Mouse (Mus musculus) intestine, embryonic 16.5 days (tissue): ENCODE results near the gene Inpp5d. TPM values are rescaled to one million over a fixed set of nuclear protein-coding genes. Genes with fewer than 3 reads are reported as not detected.

ENCODE experiments used
- ATAC-seq: fragments of 200-750 bp; cut with Nextera tagmentation; 2 replicates; pipeline ENCODE4 v1.8.0; 2017; ENCODE audit warnings: moderate TSS enrichment, moderate library complexity
- H3K27ac ChIP-seq: fragments of 300-500 bp; sonication (generic); 2 replicates; pipeline ENCODE4 v1.5.1; 2014; ENCODE audit warnings: mild to moderate bottlenecking, low read length
- H3K27me3 ChIP-seq: fragments of 300-500 bp; sonication (generic); replicated peaks from 2 replicates; pipeline ENCODE4 v1.6.1; 2014; ENCODE audit warnings: low read length, control low read depth, mixed read lengths; ENCODE audit not compliant: control insufficient read depth, insufficient read depth
- H3K36me3 ChIP-seq: fragments of 300-500 bp; sonication (generic); 2 replicates; pipeline ENCODE4 v1.6.1; 2014; ENCODE audit warnings: low read length, control low read depth; ENCODE audit not compliant: control insufficient read depth, insufficient read depth
- H3K4me1 ChIP-seq: fragments of 300-500 bp; sonication (generic); 2 replicates; pipeline ENCODE4 v1.6.1; 2014; ENCODE audit warnings: low read length, control low read depth, mixed read lengths; ENCODE audit not compliant: control insufficient read depth, insufficient read depth
- H3K4me2 ChIP-seq: fragments of 300-500 bp; sonication (generic); 2 replicates; pipeline ENCODE4 v1.6.1; 2014; ENCODE audit warnings: low read depth, low read length, control low read depth
- H3K4me3 ChIP-seq: fragments of 300-500 bp; sonication (generic); 2 replicates; pipeline ENCODE4 v1.5.1; 2014; ENCODE audit warnings: mild to moderate bottlenecking, low read length
- H3K9ac ChIP-seq: fragments of 300-500 bp; sonication (generic); 2 replicates; pipeline ENCODE4 v1.6.1; 2014; ENCODE audit warnings: low read depth, low read length
- H3K9me3 ChIP-seq: fragments of 300-500 bp; sonication (generic); 2 replicates; pipeline ENCODE4 v1.6.1; 2016; ENCODE audit warnings: low read length, control low read depth; ENCODE audit not compliant: control insufficient read depth
- WGBS: fragments of 180-500 bp; shearing (Covaris S2); extraction: QIAGEN DNeasy Blood & Tissue Kit; methylation state at CpG from one replicate; pipeline ENCODE4 v1.1.7; 2014; 5-methylcytosine and 5-hydroxymethylcytosine counted together
- polyA plus RNA-seq: library from polyadenylated mRNA; unstranded; fragments of >200 nt; fragmentation: Nextera tagmentation; extraction: Ambion mirVana; gene quantifications from 2 replicates; pipeline ENCODE4 v1.2.1, GENCODE M21; 2015

Inpp5d gene
- polyA plus RNA-seq, result 3.4 and 5.3 TPM in 2 replicates

DNA sequence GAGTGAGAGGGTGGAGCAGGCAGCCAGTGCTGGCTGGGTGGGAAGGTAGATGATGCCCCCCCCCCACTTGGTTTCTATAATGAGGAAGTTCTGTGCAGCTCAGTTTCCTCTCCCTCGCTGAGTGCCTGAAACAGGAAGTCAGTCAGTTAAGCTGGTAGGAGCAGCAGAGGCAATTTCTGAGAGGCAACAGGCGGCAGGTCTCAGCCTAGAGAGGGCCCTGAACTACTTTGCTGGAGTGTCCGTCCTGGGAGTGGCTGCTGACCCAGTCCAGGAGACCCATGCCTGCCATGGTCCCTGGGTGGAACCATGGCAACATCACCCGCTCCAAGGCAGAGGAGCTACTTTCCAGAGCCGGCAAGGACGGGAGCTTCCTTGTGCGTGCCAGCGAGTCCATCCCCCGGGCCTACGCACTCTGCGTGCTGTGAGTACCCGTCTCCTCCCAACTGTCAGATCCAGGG lies at the start of gene Inpp5d:
Gene Inpp5d, plus strand, starts transcription at position 102 of the 458 bp plus-strand sequence.
- H3K27me3 ChIP-seq, result no peaks in the 10 kb centered on the region
- H3K4me2 ChIP-seq, result 0 out of 2 replicates have a peak within 1 kb of the TSS, but pooled peaks have one; percentile 30
- H3K4me1 ChIP-seq, result no peaks in the 10 kb centered on the region
- H3K9me3 ChIP-seq, result no peaks in the 10 kb centered on the region
- WGBS, result 74% methylated on average over 12 of the region's 12 CpGs
- H3K9ac ChIP-seq, result peak within 1 kb of the TSS; percentile 51
- no peak; the same call in 1 of the 2 replicates for ATAC-seq
- peak within 1 kb of the TSS; percentile 34 for H3K4me3 ChIP-seq
- no peaks in the 10 kb centered on the region for H3K36me3 ChIP-seq
- H3K27ac ChIP-seq, result no peak within 1 kb of the TSS; the same call in 1 of the 2 replicates

DNA sequence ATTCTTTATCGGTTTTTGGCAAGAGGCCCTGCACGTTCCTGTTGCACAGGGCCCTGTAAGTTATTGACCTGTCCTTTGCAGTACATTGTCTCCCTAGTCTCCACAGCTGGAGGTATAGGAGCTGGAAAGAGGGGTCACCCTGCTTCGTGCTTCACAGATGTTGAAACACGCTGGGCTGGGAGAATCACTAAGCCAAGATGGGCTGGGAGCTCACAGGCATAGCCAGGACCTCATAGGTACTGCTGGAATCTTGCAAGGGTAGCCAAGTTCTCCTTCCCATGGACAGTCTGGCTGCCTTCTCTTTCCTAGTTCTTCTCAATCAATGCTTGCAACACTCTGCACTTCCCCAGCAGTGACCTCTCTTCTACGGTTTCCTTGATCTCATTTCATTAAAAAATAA lies 46.9 kb upstream of the Inpp5d start:
- Histone ChIP-seq H3K9ac (peak overlapping the region; percentile 64), H3K27me3 (no peaks in the 10 kb centered on the region), H3K27ac (peak overlapping the region; percentile 91), H3K4me3 (peak overlapping the region; percentile 51), H3K4me1 (peaks cover 5% of the 10 kb centered on the region), H3K4me2 (peak overlapping the region; percentile 50), H3K36me3 (no peaks in the 10 kb centered on the region), H3K9me3 (no peaks in the 10 kb centered on the region)
- peak; percentile 17; the same call in 1 of the 2 replicates for ATAC-seq
- 57% methylated on average over 5 of the region's 5 CpGs for WGBS

DNA sequence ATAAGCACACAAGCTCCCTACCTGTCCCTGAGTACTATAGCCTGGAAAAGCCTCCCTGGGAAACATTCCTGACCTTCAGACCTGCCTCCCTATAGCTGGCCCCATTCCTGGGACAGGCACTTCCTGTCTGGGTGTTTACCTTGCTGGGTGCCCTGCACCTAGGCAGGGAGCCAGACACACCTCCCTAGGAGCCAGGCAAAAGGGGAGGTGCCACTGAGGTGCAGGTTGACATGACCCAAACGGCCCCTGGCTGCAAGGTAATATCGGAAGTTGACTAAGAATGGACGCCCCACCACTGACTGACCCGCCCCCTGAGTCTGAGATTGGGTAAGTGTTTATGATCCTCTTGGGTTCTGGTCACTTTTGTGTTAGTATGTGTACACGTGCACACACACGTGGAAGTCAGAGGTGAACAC lies 46.3 kb upstream of the Inpp5d start, which contains the start of gene Ngef:
Gene Ngef, minus strand, starts transcription at position 71 of the 416 bp plus-strand sequence.
- Histone ChIP-seq H3K9ac (peak within 1 kb of the TSS; percentile 64), H3K27me3 (no peaks in the 10 kb centered on the region), H3K4me1 (peaks cover 5% of the 10 kb centered on the region), H3K27ac (peak within 1 kb of the TSS; percentile 94), H3K4me2 (peak within 1 kb of the TSS; percentile 51), H3K9me3 (no peaks in the 10 kb centered on the region), H3K4me3 (peak within 1 kb of the TSS; percentile 51), H3K36me3 (no peaks in the 10 kb centered on the region)
- peak; percentile 96 for ATAC-seq
- WGBS, result 43% methylated on average over 6 of the region's 6 CpGs

DNA sequence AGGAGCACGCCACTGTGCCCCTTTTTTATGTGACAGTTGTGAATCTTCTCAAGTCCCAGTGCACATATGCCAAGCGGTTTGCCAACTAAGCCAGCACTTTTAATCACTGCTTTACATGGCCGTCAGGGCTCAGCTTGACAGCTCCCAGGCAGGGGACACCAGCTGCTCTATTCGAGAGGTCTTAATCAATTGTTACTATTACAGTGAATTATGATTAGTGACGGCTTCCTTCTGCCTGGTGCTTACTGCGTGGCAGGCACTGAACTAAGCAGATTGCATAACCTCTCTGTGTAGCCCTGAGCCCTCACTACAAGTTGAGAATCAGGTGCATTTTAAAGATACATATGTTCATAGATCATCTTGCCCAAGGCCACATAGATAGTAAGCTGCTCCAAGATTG lies 45.8 kb upstream of the Inpp5d start:
- peak overlapping the region; percentile 94 for H3K27ac ChIP-seq
- 31% methylated on average over 6 of the region's 6 CpGs for WGBS
- ATAC-seq, result peak; percentile 30
- no peaks in the 10 kb centered on the region for H3K36me3 ChIP-seq
- H3K9ac ChIP-seq, result peak overlapping the region; percentile 49; the same call in 1 of the 2 replicates
- peak overlapping the region; percentile 51 for H3K4me2 ChIP-seq
- H3K4me1 ChIP-seq, result peaks cover 5% of the 10 kb centered on the region
- no peaks in the 10 kb centered on the region for H3K9me3 ChIP-seq
- peak overlapping the region; percentile 51 for H3K4me3 ChIP-seq
- no peaks in the 10 kb centered on the region for H3K27me3 ChIP-seq

DNA sequence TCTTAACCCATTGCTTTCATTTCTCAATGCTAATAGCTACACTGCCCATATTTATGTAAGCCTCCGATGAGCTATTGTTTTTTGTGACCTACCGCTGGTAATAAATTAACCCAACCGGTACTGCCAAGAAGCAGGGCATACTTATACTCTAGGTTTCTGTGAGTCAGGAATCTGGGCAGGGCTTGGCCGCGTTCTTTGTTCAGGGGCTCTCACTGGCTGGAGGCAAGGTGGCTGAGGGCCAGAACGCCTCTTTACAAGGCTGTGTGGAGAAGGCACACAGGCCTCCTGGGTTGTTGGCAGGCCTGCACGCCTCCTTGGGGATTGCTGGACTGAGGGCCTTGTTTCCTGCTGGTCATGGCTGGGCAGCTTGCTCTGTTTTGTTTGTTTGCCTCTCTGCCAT lies 45.3 kb upstream of the Inpp5d start:
- peak overlapping the region; percentile 39; the same call in 1 of the 2 replicates for H3K9ac ChIP-seq
- peaks cover 5% of the 10 kb centered on the region for H3K4me1 ChIP-seq
- 31% methylated on average over 7 of the region's 7 CpGs for WGBS
- no peaks in the 10 kb centered on the region for H3K27me3 ChIP-seq
- H3K4me2 ChIP-seq, result peak overlapping the region; percentile 51
- H3K27ac ChIP-seq, result peak overlapping the region; percentile 94
- ATAC-seq, result peak; percentile 80
- H3K9me3 ChIP-seq, result no peaks in the 10 kb centered on the region
- no peaks in the 10 kb centered on the region for H3K36me3 ChIP-seq
- peak overlapping the region; percentile 51; the same call in 1 of the 2 replicates for H3K4me3 ChIP-seq

DNA sequence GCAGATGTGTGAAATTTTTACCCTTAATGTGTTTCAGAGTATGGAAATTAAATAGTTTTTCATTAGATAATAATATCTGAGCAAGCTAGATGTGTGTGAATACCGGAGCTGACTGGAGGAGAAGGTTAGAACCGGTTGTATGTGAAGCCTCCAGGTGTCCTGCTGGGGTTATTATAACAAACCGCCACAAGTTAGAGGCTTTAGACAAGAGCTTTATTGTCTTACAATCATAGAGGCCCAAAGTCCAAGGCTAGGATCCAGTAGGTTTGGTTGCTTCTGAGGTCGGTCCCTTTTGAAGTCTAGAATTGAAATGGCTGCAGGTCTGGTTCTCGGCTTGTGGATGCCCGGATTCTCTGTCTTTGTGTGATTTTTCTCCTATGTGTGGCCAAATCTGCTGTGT lies 41.1 kb upstream of the Inpp5d start:
- Histone ChIP-seq H3K9me3 (no peaks in the 10 kb centered on the region), H3K4me2 (no peak overlapping the region), H3K4me3 (no peak overlapping the region), H3K27me3 (no peaks in the 10 kb centered on the region), H3K27ac (peak overlapping the region; percentile 65), H3K36me3 (no peaks in the 10 kb centered on the region), H3K9ac (no peak overlapping the region), H3K4me1 (peaks cover 5% of the 10 kb centered on the region)
- peak; percentile 74 for ATAC-seq
- 66% methylated on average over 6 of the region's 6 CpGs for WGBS

DNA sequence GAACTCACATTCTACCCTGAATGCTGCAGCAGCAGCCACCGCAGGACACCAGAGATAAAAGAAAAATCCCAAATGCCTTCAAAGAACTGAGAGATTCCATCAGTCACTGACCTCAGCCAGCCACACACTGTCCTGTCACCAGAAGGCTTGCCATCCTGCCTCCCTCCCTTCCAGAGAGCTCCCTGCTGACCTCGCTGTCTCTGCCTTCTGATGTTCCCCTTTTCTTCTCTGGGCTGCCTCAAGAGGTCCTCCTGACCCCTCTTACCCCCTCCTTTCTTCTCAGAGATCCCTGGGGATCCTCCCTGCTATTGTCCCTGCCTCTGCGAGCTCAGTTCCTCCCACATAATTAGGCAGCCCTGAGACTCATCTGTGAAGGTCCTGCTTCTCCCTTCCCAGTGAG lies 39.3 kb upstream of the Inpp5d start:
- H3K9me3 ChIP-seq, result no peaks in the 10 kb centered on the region
- H3K4me1 ChIP-seq, result no peaks in the 10 kb centered on the region
- no peak for ATAC-seq
- no peaks in the 10 kb centered on the region for H3K27me3 ChIP-seq
- H3K4me2 ChIP-seq, result no peak overlapping the region
- H3K36me3 ChIP-seq, result no peaks in the 10 kb centered on the region
- H3K27ac ChIP-seq, result no peak overlapping the region
- 28% methylated on average over 3 of the region's 3 CpGs for WGBS
- H3K4me3 ChIP-seq, result no peak overlapping the region
- H3K9ac ChIP-seq, result no peak overlapping the region

DNA sequence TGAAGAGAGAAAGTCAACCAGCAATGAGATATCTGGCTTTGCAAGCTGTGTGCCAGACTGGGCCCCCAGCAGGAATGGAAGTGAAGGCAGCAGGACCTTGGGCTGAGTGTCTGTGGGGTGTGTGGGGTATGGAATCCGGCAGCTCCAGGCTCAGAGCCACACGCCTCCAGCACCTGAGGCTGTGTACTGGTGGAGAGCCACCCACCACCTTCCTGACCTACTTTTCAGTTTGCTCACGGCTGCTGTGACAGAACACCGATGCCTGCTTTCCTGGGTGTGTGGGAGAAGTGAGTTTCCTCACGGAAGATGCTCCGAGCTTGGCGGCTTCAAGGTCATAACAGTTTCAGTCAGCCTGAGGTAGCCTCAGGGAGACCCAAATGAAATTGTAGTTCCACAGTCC lies 30.9 kb upstream of the Inpp5d start:
- H3K36me3 ChIP-seq, result no peaks in the 10 kb centered on the region
- no peak overlapping the region for H3K27ac ChIP-seq
- no peak overlapping the region for H3K4me3 ChIP-seq
- no peak overlapping the region for H3K9ac ChIP-seq
- no peaks in the 10 kb centered on the region for H3K27me3 ChIP-seq
- no peak for ATAC-seq
- H3K4me2 ChIP-seq, result no peak overlapping the region
- no peaks in the 10 kb centered on the region for H3K4me1 ChIP-seq
- 92% methylated on average over 7 of the region's 7 CpGs for WGBS
- no peaks in the 10 kb centered on the region for H3K9me3 ChIP-seq

DNA sequence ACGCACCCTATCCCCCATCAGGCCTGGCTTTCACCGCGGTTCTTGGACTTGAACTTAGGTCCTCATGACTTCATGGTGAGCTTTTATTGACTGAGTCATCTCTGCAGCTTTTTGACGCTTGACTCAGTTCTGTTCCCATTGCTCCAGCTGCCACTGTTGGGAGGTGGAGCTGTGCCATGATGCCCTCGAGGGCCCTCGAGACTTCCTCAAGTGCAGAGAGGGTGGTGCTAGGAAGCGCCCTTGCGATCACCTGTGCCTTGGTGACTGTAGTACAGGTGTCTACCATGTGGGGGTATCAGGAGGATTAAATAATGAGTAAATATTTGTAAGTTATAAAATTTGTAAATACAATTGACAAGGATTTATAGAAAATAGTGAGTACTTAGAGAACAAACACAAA lies 30.1 kb upstream of the Inpp5d start:
- 82% methylated on average over 8 of the region's 8 CpGs for WGBS
- ATAC-seq, result no peak

DNA sequence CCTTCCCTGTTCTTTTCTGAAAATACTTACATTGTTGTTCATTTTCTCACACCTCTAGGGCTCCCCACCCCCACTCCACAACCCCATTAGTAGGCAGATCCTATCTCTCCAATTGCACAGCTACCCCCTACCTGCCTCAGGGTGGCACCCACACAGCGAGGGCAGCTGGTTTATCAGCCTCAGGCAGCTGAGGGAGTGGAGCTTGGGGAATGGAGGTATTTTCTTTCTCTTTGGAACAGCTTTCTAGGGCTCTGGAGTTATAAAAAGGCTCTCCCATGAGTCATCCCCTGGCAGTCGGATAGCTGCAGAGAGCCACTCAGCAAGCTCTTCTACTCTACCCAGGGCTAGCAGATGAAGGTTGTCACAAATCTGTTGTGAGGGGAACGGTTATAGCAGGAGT lies 25.9 kb upstream of the Inpp5d start:
- Histone ChIP-seq H3K27me3 (no peaks in the 10 kb centered on the region), H3K4me1 (no peaks in the 10 kb centered on the region), H3K9ac (no peak overlapping the region), H3K4me2 (no peak overlapping the region), H3K27ac (no peak overlapping the region), H3K4me3 (no peak overlapping the region), H3K9me3 (no peaks in the 10 kb centered on the region), H3K36me3 (no peaks in the 10 kb centered on the region)
- WGBS, result 63% methylated on average over 3 of the region's 3 CpGs
- ATAC-seq, result no peak

More for the DNA sequence above, 30.1 kb upstream of the Inpp5d start:
- no peak overlapping the region for H3K4me3 ChIP-seq
- no peaks in the 10 kb centered on the region for H3K9me3 ChIP-seq
- H3K9ac ChIP-seq, result no peak overlapping the region
- no peaks in the 10 kb centered on the region for H3K27me3 ChIP-seq
- no peak overlapping the region for H3K4me2 ChIP-seq
- H3K27ac ChIP-seq, result no peak overlapping the region
- H3K4me1 ChIP-seq, result no peaks in the 10 kb centered on the region
- no peaks in the 10 kb centered on the region for H3K36me3 ChIP-seq
